In the genomic region with DNA sequence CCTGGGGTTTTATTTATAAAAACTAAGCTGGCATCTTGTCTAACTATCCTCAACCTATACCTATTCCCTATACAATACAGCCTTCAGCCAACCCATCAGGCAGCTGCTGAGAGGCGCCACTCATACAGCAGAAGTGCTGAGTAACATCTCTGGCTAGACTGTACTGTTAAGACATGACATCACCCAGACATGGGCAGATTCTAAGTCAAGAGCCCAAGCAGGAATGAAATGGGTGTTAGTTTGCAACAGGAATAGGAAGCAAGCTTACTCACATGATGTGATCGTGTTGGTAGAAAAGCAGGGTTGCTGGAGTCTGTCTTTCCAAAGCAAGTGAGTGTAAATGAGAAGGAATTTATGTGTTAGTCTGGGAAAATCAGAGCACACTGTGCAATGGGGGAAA, we compare ENCODE assay signal across 23 mouse cellular contexts. TPM values are rescaled to one million over a fixed set of nuclear protein-coding genes. Genes with fewer than 3 reads are reported as not detected.
DNase-seq lines count a peak whose midpoint lies in the region; ATAC-seq lines count a peak whose summit lies in the region.
"Had no signal": no experiment of that assay in that cellular context is flagged by ENCODE, and none has a peak within 500 bp of the region (broad histone marks: within the 10 kb centered on the region; RNA-seq: fewer than 3 reads in every experiment).

No protein-coding gene starts in this region.

- DNase-seq in frontal cortex, postnatal 25 days (ENCODE audit: low spot score in 2 of 2): no peak
- peak; percentile 11 for DNase-seq in heart, adult 11 months
- DNase-seq in heart, postnatal 14 days: no peak
- DNase-seq in brain, adult 2 months (ENCODE audit: low read depth, low spot score): peak; percentile 56
- DNase-seq: adrenal gland, adult 8-10 months; adrenal gland, postnatal 14 days; adrenal gland, postnatal 36 days; B cell, adult 2 months; cerebellum, adult 11 months; cerebellum, adult 18-20 months; cerebellum, adult 8-10 months; cerebellum, adult 9-11 months; cerebellum, postnatal 14 days; cerebellum, postnatal 36 days; embryo, embryonic 11 days had no signal

- intact Hi-C loops in heart, postnatal 14 days (cut with DNase I): no loop called here

- ATAC-seq in frontal cortex, adult (ENCODE audit: low TSS enrichment): peak; percentile 85
- ATAC-seq: activated CD4-positive, CD25-positive, alpha-beta regulatory T cell, adult 4 months; CD4-positive, CD25-positive, alpha-beta regulatory T cell, adult 4 months; forebrain, embryonic 14.5 days; forebrain, embryonic 16.5 days; Patski had no signal

RNA-seq across cellular contexts. Expression of gene Adcy2, which starts 18.3 kb away (rescaled TPM):
- total RNA-seq in heart, postnatal 14 days (2021): under 1 TPM; 0.53 to 0.68 TPM
- total RNA-seq: CH12.LX; common myeloid progenitor, adult 5-6 weeks had no signal

Comparison
In these comparisons a context has a peak if more than half of its experiments do, and no peak if none do; other contexts are left out.
1. DNase-seq: peak in heart, adult 11 months (single experiment) and brain, adult 2 months (single experiment); none in frontal cortex, postnatal 25 days (0 of 2) and heart, postnatal 14 days (0 of 2).